Mouse (Mus musculus): Measurements from ENCODE around the gene Fanci.

- no peak for TF ChIP-seq HCFC1 (IDR thresholded peaks at IDR 0.05; ENCODE audit: borderline replicate concordance, insufficient read depth, low read length)
- TF ChIP-seq ZC3H11A (IDR thresholded peaks at IDR 0.05; ENCODE audit: borderline replicate concordance, low read depth, low read length) = no peak
- peak; percentile 55 for TF ChIP-seq MAFK (IDR thresholded peaks at IDR 0.05; ENCODE audit: insufficient read depth, low read depth, low read length)
- TF ChIP-seq ZNF384 (IDR thresholded peaks at IDR 0.05; ENCODE audit: low read depth, low read length) = no peak
- TF ChIP-seq CHD2 (IDR thresholded peaks at IDR 0.05; ENCODE audit: low read depth, low read length) = no peak
These were observed 106.6 kb downstream of the Fanci start for GRCm38 (mm10) chr7:79498356-79498755.

Data from ES-E14 (cell line).